Mouse (Mus musculus) stomach, postnatal 0 days (tissue): ENCODE measurements at regions not wholly inside any gene's neighbourhood (a gene's known extent, or its start where the extent isn't known, plus 50 kb on each side); places are given as distances from the start of the nearest gene placed in this dataset.
"Not testable (repeated sequence)": the region's sequence is repeated elsewhere in the genome, so short reads cannot be mapped to it uniquely, and the experiment has no call there.

Source experiments
- ATAC-seq: fragments of 200-750 bp; cut with Nextera tagmentation; 2 replicates; pipeline ENCODE4 v1.8.0; 2017; ENCODE audit not compliant: low FRiP score, low TSS enrichment
- DNase-seq: peaks from one replicate; pipeline ENCODE4 v3.0.0-alpha.2; 2016; ENCODE audit warnings: low spot score
- H3K27ac ChIP-seq: fragments of 300-500 bp; sonication (generic); replicated peaks from 2 replicates; pipeline ENCODE4 v1.5.1; 2014; ENCODE audit warnings: mild to moderate bottlenecking, control low read depth
- H3K27me3 ChIP-seq: fragments of 300-500 bp; sonication (generic); 2 replicates; pipeline ENCODE4 v1.6.1; 2014; ENCODE audit warnings: low read length; ENCODE audit not compliant: control insufficient read depth, insufficient read depth
- H3K36me3 ChIP-seq: fragments of 300-500 bp; sonication (generic); 2 replicates; pipeline ENCODE4 v1.6.1; 2014; ENCODE audit warnings: low read length, mixed read lengths; ENCODE audit not compliant: control insufficient read depth, insufficient read depth
- H3K4me1 ChIP-seq: fragments of 300-500 bp; sonication (generic); replicated peaks from 2 replicates; pipeline ENCODE4 v1.6.1; 2014; ENCODE audit warnings: antibody characterized with exemption; ENCODE audit not compliant: control insufficient read depth, insufficient read depth
- H3K4me2 ChIP-seq: fragments of 300-500 bp; sonication (generic); replicated peaks from 2 replicates; pipeline ENCODE4 v1.6.1; 2014; ENCODE audit warnings: low read depth, mild to moderate bottlenecking, control low read depth, moderate library complexity
- H3K4me3 ChIP-seq: fragments of 300-500 bp; sonication (generic); 2 replicates; pipeline ENCODE4 v1.5.1; 2014; ENCODE audit warnings: low read depth, low read length, control low read depth
- H3K9ac ChIP-seq: fragments of 300-500 bp; sonication (generic); 2 replicates; pipeline ENCODE4 v1.6.1; 2014; ENCODE audit warnings: mild to moderate bottlenecking, low read length, control low read depth, mixed read lengths
- H3K9me3 ChIP-seq: fragments of 300-500 bp; sonication (generic); 2 replicates; pipeline ENCODE4 v1.6.1; 2016; ENCODE audit warnings: low read length; ENCODE audit not compliant: control insufficient read depth
- CTCF ChIP-seq: IDR thresholded peaks from 2 replicates; pipeline ENCODE4 v1.5.1; 2016; ENCODE audit warnings: antibody characterized with exemption, low read depth, mild to moderate bottlenecking, moderate library complexity
- EP300 ChIP-seq: optimal IDR thresholded peaks from 2 replicates; pipeline ENCODE3; 2016; ENCODE audit warnings: antibody characterized with exemption
- WGBS: fragments of 180-500 bp; shearing (Covaris S2); extraction: QIAGEN DNeasy Blood & Tissue Kit; methylation state at CpG from one replicate; pipeline ENCODE4 v1.1.7; 2014; 5-methylcytosine and 5-hydroxymethylcytosine counted together

DNA sequence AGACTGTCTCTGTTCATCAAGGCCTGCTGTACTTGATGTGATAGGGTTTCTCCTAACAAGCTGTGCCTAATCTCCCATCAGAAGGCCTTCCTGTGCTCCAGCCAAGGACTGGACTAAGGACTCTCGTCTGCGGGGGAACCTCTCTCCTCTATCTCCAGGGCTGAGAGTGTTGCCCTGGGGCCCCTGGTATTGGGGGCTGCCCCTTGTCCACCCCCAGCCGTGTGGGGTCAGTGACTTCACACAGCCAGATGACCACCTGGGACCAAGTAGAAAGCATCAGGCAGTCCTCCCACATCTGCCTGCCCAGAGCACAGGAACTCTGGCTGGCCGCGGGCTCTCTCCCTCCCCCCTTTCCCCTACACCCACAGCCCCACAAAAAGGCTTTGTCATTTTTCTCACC, 651.5 kb upstream of the Kif2b start:
- DNase-seq (no peak), ATAC-seq (no peak)
- Histone ChIP-seq H3K9me3 (no peaks in the 10 kb centered on the region), H3K27me3 (no peaks in the 10 kb centered on the region), H3K36me3 (no peaks in the 10 kb centered on the region), H3K4me2 (no peak overlapping the region), H3K4me3 (no peak overlapping the region), H3K4me1 (no peaks in the 10 kb centered on the region), H3K27ac (no peak overlapping the region), H3K9ac (no peak overlapping the region)
- TF ChIP-seq EP300 (no peak), CTCF (no peak)
- WGBS: 65% methylated on average over 5 of the region's 5 CpGs

GRCm38 (mm10) chr11:92208980-92209548, 631.7 kb upstream of the Kif2b start:
- Histone ChIP-seq H3K36me3 (no peaks in the 10 kb centered on the region), H3K4me3 (no peak overlapping the region), H3K4me1 (no peaks in the 10 kb centered on the region), H3K27me3 (no peaks in the 10 kb centered on the region), H3K27ac (no peak overlapping the region), H3K9me3 (no peaks in the 10 kb centered on the region), H3K9ac (no peak overlapping the region), H3K4me2 (no peak overlapping the region)
- DNase-seq: no peak
- 3% methylated on average over 1 of the region's 1 CpGs for WGBS
- peak; percentile 95 for ATAC-seq
- TF ChIP-seq CTCF (no peak), EP300 (no peak)

DNA sequence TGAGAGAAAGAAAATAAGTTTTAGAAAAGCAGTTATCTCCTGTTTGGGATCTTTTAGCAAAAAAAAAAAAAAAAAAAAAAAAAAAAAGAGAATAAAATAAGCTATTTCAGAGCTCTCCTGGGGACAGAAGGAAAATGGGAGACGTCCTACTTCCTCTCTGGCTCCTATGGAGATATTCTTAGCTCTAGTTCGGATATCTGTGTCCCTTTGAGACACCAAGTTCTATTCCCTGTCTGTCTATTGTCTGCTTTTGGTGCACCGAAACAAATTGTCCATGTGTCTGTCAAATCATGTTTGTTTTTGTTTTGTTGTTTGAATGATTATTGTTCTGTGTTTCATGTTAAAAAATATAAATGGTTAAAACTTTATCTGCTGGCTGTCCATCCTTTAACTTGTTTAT, 601.0 kb upstream of the Kif2b start:
- H3K4me2 ChIP-seq, H3K27ac ChIP-seq, H3K4me1 ChIP-seq, H3K9me3 ChIP-seq, H3K36me3 ChIP-seq, ATAC-seq, DNase-seq, H3K27me3 ChIP-seq, H3K9ac ChIP-seq, H3K4me3 ChIP-seq: not testable (repeated sequence)
- 66% methylated on average over 3 of the region's 3 CpGs for WGBS

GRCm38 (mm10) chr11:92153124-92153523, 575.8 kb upstream of the Kif2b start:
- Histone ChIP-seq H3K27ac (no peak overlapping the region), H3K4me2 (no peak overlapping the region), H3K27me3 (no peaks in the 10 kb centered on the region), H3K4me1 (no peaks in the 10 kb centered on the region), H3K9me3 (no peaks in the 10 kb centered on the region), H3K4me3 (no peak overlapping the region), H3K36me3 (no peaks in the 10 kb centered on the region), H3K9ac (no peak overlapping the region)
- ATAC-seq (no peak), DNase-seq (no peak)
- TF ChIP-seq EP300 (no peak), CTCF (no peak)

- TF ChIP-seq EP300 (no peak), CTCF (peak; percentile 59)
These were observed 558.3 kb upstream of the Kif2b start for GRCm38 (mm10) chr11:92135677-92136076.

DNA sequence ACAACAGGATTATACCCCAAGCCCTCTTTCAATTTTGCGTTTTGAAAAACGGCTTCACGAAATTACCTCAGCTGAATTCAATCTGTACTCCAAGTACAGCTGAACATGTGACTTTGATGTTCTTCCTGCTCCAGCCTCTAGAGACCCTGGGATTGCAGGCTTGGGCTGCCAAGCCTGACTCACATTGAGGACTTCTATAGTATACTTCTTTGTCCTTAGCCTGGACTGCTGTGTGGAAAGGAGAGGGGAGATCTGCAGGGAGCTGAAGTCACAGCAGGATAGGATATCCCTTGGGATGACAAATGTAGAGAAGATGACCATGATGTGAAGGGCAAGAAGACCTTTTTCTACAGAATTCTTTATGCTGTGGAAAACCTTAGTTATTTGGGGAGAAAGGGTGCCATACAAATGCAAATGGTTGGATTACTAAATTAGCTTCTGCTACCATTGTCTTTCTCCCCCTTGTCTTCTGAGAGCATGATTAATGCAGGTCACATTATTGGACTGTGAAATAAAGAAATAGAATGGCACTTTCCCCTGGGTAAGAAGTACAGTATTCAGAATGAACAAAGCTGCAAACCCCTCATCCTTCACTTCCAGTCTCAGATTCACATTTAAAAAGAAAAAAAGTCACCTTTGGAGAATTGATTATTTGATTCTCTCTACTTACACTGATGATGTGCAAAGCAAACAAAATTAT, 557.7 kb upstream of the Kif2b start:
- no peak overlapping the region for H3K27ac ChIP-seq
- DNase-seq: no peak
- TF ChIP-seq CTCF (no peak), EP300 (no peak)
- no peaks in the 10 kb centered on the region for H3K36me3 ChIP-seq
- H3K9me3 ChIP-seq: no peaks in the 10 kb centered on the region
- no peak overlapping the region for H3K9ac ChIP-seq
- 66% methylated on average over 3 of the region's 3 CpGs for WGBS
- no peaks in the 10 kb centered on the region for H3K27me3 ChIP-seq
- no peak for ATAC-seq
- no peaks in the 10 kb centered on the region for H3K4me1 ChIP-seq
- H3K4me3 ChIP-seq: no peak overlapping the region
- H3K4me2 ChIP-seq: no peak overlapping the region

More at GRCm38 (mm10) chr11:92135677-92136076, 558.3 kb upstream of the Kif2b start:
- 61% methylated on average over 1 of the region's 1 CpGs for WGBS
- Histone ChIP-seq H3K27me3 (no peaks in the 10 kb centered on the region), H3K36me3 (no peaks in the 10 kb centered on the region), H3K4me3 (no peak overlapping the region), H3K27ac (no peak overlapping the region), H3K4me1 (no peaks in the 10 kb centered on the region), H3K4me2 (no peak overlapping the region), H3K9me3 (no peaks in the 10 kb centered on the region), H3K9ac (no peak overlapping the region)
- ATAC-seq: no peak
- no peak for DNase-seq
